Mouse (Mus musculus) central nervous system, embryonic 14 days (tissue): ENCODE measurements around the gene Dnajc22. TPM values are rescaled to one million over a fixed set of nuclear protein-coding genes. Genes with fewer than 3 reads are reported as not detected.

Experiments
- polyA plus RNA-seq: library from polyadenylated mRNA; depleted of rRNA; stranded (reverse); fragments of >200 nt; gene quantifications from 2 replicates; pipeline ENCODE4 v1.2.3, GENCODE M21; 2012; rRNA removed

Dnajc22 gene
- polyA plus RNA-seq: 0.86 and 0.96 TPM in 2 replicates

DNA sequence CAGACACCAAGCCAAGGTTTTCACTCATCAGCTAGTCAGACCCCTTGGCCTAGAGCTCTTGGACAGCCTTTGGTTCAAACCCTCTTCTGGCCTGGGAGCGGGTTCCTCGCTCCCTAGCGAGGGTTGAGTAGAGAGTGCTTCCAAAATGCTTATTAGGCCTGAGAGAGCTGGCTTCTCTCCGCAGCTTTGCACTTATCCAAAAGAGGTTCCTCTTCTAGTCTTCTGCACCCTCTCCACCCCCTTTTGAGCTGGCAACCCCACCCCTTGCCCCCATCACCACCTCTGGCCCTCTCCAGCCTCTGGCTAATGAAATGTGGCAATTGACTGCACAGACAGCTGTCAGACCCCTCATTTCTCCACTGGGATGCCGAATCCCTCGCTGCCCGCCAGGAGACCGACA, at the start of gene Dnajc22:
Dnajc22 (plus strand) TSS at position 301 of the 400 bp plus-strand sequence.

DNA sequence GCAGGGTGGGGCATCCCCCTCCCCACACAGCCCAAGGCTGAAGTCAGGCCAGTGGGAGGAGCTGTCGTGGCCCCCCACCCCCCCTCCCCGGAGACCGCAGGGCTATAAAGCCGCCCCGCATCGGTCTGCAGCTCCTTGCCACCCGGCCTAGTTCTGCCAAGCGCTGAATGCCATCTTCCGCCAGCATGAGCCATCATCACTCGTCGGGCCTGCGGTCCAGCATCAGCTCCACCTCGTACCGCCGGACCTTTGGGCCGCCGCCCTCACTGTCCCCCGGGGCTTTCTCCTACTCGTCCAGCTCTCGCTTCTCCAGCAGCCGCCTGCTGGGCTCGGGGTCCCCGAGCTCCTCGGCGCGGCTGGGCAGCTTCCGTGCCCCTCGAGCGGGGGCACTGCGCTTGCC, 37.9 kb upstream of the Dnajc22 start, which contains the start of gene Prph:
Prph (plus strand) TSS at position 135 of the 400 bp plus-strand sequence.

DNA sequence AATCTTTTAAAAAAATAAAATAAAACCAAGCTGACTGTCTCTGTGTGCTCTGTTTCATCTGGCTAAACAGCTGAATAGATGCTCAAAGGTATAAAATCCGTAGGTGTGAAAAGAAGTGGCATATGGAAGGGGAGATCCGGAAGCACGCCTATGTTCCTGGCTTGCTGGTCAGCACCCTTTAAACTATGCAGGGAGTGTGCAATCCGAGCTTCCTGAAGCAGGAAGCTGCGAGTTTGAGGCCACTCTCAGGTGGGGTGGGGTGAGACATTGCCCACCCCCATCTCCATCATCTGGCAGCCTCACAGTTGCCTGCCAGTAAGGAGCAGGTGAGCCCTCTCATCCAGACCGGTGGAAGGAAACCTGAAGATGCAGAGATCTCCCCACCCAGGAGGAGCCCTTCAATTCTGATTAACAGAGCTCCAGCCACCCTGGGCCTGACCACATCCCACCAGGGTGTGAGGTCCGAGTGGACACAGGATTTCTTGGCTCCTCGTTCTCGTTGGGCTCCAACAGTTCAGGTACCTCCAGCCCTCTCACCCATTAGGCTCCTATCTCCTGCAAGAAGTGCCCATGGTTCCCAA, 18.9 kb upstream of the Dnajc22 start, which contains the start of gene Troap:
Troap (plus strand) TSS at position 557 of the 581 bp plus-strand sequence.

DNA sequence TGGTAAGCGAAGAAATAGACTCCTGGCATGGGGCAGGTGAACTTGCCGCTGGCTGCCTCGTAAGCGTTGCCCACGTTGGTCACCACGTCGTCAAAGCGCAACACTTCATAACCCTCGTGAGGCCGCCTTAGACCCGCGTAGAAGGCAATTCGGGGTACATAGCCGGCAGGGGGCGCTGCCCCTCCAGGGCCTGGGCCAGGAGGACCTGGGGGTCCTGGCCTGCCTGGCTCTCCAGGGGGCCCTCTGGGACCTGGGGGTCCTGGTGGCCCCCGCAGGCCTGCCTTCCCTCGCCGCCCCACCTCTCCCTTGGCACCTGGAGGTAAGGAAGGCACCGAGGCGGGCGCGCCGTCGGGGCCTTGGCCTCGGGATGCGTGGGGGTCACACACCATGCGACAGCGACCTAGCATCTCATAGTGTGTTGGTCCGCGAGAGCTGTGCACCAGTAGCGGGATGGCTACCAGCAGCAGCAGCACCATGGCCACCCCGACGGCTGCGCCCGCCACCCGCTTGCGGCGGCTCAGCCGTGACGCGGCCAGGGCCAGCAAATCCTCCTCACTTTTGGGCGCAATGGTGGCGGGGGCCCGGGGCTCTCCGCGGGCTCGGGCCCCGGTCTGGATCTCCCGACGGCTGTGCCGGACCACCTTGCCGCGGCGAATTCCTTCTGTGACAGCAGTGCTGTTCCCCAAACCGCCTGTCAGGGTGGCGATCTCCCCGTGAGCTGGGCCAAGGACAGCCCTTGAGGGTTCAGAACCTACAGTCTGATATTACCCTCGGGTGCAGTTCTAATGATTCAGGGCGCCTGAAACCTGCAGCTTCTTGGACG, 5.5 kb upstream of the Dnajc22 start, which contains the start of gene C1ql4:
C1ql4 (minus strand) TSS at position 565 of the 823 bp plus-strand sequence.

DNA sequence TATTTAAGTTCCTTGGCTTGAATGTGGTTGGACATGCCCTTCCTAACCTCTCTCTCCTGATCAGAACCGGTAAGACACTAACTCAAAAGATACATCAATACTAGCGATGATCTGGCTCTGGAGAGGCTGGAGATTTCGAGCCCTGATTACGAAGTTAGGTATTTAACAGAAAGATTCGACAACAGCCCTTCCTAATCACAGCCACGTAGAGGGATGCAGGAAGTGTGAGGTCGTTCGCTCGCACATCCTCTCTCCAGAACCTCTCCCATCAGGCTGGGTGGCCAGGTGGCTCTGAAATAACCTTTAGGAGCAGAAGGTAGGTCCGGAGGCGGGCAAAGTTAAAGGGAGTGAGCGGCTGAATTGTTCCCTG, 32.7 kb downstream of the Dnajc22 start, which contains the start of gene Spats2:
Spats2 (plus strand) TSS at position 206 of the 370 bp plus-strand sequence.

Other genes with a start within 250 kb of the Dnajc22 start
- gene Kmt2d, start 222.0 kb upstream of the Dnajc22 start, polyA plus RNA-seq: 28.4 and 31.1 TPM in 2 replicates
- 31.8 and 35.6 TPM in 2 replicates for gene Rhebl1, start 198.6 kb upstream of the Dnajc22 start, polyA plus RNA-seq
- 0.82 and 1.7 TPM in 2 replicates for gene Dhh, start 194.6 kb upstream of the Dnajc22 start, polyA plus RNA-seq
- 97.9 and 103 TPM in 2 replicates for gene Lmbr1l, start 174.9 kb upstream of the Dnajc22 start, polyA plus RNA-seq
- 1,826 and 1,827 TPM in 2 replicates for gene Tuba1b, start 158.6 kb upstream of the Dnajc22 start, polyA plus RNA-seq
- 31.7 and 40.2 TPM in 2 replicates for gene Gm49450, start 139.6 kb upstream of the Dnajc22 start, polyA plus RNA-seq
- gene Tuba1a, start 139.5 kb upstream of the Dnajc22 start, polyA plus RNA-seq: 9,064 and 9,831 TPM in 2 replicates
- gene Tuba1c, start 63.3 kb upstream of the Dnajc22 start, polyA plus RNA-seq: 74.8 and 77.4 TPM in 2 replicates
- 36.0 and 115 TPM in 2 replicates for gene Prph, start 38.0 kb upstream of the Dnajc22 start, polyA plus RNA-seq
- 23.7 and 25.3 TPM in 2 replicates for gene Troap, start 18.6 kb upstream of the Dnajc22 start, polyA plus RNA-seq
- 7.7 and 12.3 TPM in 2 replicates for gene C1ql4, start 5.4 kb upstream of the Dnajc22 start, polyA plus RNA-seq
- 48.2 and 52.8 TPM in 2 replicates for gene Spats2, start 32.7 kb downstream of the Dnajc22 start, polyA plus RNA-seq
- 3.7 and 6.5 TPM in 2 replicates for gene Kcnh3, start 131.7 kb downstream of the Dnajc22 start, polyA plus RNA-seq
- 131 and 143 TPM in 2 replicates for gene Mcrs1, start 158.8 kb downstream of the Dnajc22 start, polyA plus RNA-seq
- gene Prpf40b, start 201.9 kb downstream of the Dnajc22 start, polyA plus RNA-seq: 206 and 211 TPM in 2 replicates
- 0.34 and 0.36 TPM in 2 replicates for gene Fam186b, start 202.7 kb downstream of the Dnajc22 start, polyA plus RNA-seq